Mouse (Mus musculus) small intestine, adult 2 months (tissue): ENCODE results near the gene Cry2.

ENCODE experiments used
- CTCF ChIP-seq: fragments of 200-500 bp; IDR thresholded peaks from 2 replicates; pipeline ENCODE4 v1.5.1; 2012; ENCODE audit warnings: low read depth, mild to moderate bottlenecking, control low read depth, inconsistent platforms, low read length, moderate library complexity, mixed read lengths; ENCODE audit not compliant: insufficient replicate concordance, insufficient read length; ENCODE audit errors: extremely low read depth
- POLR2A ChIP-seq: fragments of 200-500 bp; IDR thresholded peaks from 2 replicates; pipeline ENCODE4 v1.6.1; 2012; ENCODE audit warnings: low read depth, mild to moderate bottlenecking, control low read depth, inconsistent platforms, low read length, moderate library complexity

DNA sequence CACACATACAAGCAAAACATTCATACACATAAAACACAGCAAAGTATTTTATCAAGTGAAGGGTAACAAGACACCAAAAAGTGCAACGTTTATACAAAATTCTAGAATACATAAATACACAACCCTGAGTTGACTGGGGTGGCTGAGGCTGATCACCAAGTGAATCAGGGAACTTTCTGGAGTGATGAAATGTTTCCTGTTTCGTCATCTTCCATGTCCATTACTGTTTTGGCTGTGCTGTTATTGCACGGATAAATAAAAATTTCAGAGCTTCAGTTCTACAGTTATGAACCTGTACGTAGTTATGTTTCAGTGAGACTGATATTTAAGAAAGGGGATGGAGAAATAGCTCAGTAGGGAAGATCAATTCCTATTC is 44.5 kb upstream of the Cry2 start:
- TF ChIP-seq POLR2A: no peak
- no peak for TF ChIP-seq CTCF
